Mouse (Mus musculus) frontal cortex, adult (tissue): ENCODE data around the gene Foxg1.

Source experiments
- ATAC-seq: cut with Nextera tagmentation; 2 replicates; pipeline ENCODE4 v1.9.2; 2017; ENCODE audit warnings: mild to moderate bottlenecking, moderate library complexity, mixed read lengths; ENCODE audit not compliant: low TSS enrichment

Foxg1 gene

GRCm38 (mm10) chr12:49385631-49385990 is 3.2 kb downstream of the Foxg1 start:
- ATAC-seq = no peak

GRCm38 (mm10) chr12:49386081-49386805 is 3.8 kb downstream of the Foxg1 start:
- no peak for ATAC-seq

GRCm38 (mm10) chr12:49387856-49388598 is 5.6 kb downstream of the Foxg1 start:
- ATAC-seq = no peak

GRCm38 (mm10) chr12:49389666-49390065 is 7.2 kb downstream of the Foxg1 start:
- 0 out of 2 replicates have a peak, but pooled peaks have one; percentile 39 for ATAC-seq

- ATAC-seq = 0 out of 2 replicates have a peak, but pooled peaks have one; percentile 14
Observed at GRCm38 (mm10) chr12:49390257-49390656, 7.8 kb downstream of the Foxg1 start.

- ATAC-seq = 0 out of 2 replicates have a peak, but pooled peaks have one; percentile 0
Observed at GRCm38 (mm10) chr12:49390926-49391304, 8.5 kb downstream of the Foxg1 start.

GRCm38 (mm10) chr12:49391305-49392040 is 9.0 kb downstream of the Foxg1 start:
- ATAC-seq = peak; percentile 79

GRCm38 (mm10) chr12:49392041-49392390 is 9.6 kb downstream of the Foxg1 start:
- ATAC-seq = no peak

- no peak for ATAC-seq
Observed at GRCm38 (mm10) chr12:49392876-49393275, 10.4 kb downstream of the Foxg1 start.

GRCm38 (mm10) chr12:49393639-49394038 is 11.2 kb downstream of the Foxg1 start:
- ATAC-seq = no peak

GRCm38 (mm10) chr12:49394181-49394580 is 11.7 kb downstream of the Foxg1 start:
- no peak for ATAC-seq

GRCm38 (mm10) chr12:49394836-49395235 is 12.4 kb downstream of the Foxg1 start:
- no peak for ATAC-seq

GRCm38 (mm10) chr12:49395969-49396368 is 13.5 kb downstream of the Foxg1 start:
- ATAC-seq = no peak

- ATAC-seq = no peak
Observed at GRCm38 (mm10) chr12:49396776-49397175, 14.3 kb downstream of the Foxg1 start.

GRCm38 (mm10) chr12:49397443-49398162 is 15.1 kb downstream of the Foxg1 start:
- ATAC-seq = no peak

- no peak for ATAC-seq
Observed at GRCm38 (mm10) chr12:49398163-49398540, 15.7 kb downstream of the Foxg1 start.

- ATAC-seq = no peak
Observed at GRCm38 (mm10) chr12:49398636-49399035, 16.2 kb downstream of the Foxg1 start.

GRCm38 (mm10) chr12:49399611-49400010 is 17.2 kb downstream of the Foxg1 start:
- ATAC-seq = no peak

GRCm38 (mm10) chr12:49400036-49400852 is 17.8 kb downstream of the Foxg1 start:
- ATAC-seq = peak; percentile 21; the same call in 1 of the 2 replicates

GRCm38 (mm10) chr12:49400853-49401118 is 18.3 kb downstream of the Foxg1 start:
- peak; percentile 14; the same call in 1 of the 2 replicates for ATAC-seq

GRCm38 (mm10) chr12:49401119-49401795 is 18.8 kb downstream of the Foxg1 start:
- peak; percentile 74 for ATAC-seq
